Mouse (Mus musculus): ENCODE results near the gene Cacna1d. TPM values are rescaled to one million over a fixed set of nuclear protein-coding genes. Genes with fewer than 3 reads are reported as not detected.

Cacna1d gene
- total RNA-seq, 2 experiments from 2014 or later, result 54.4 to 61.1 TPM

GRCm38 (mm10) chr14:29996000-29996751, 495.1 kb downstream of the Cacna1d start:
- no peak for DNase-seq (ENCODE audit: extremely low spot score in 1 of 2, low spot score in 2 of 2)
- intact Hi-C loops (cut with DNase I), result loop anchor here (10.0 kb wide), 1 partner anchor 489 kb away; no protein-coding TSS in a partner anchor

GRCm38 (mm10) chr14:29994976-29995375, 496.3 kb downstream of the Cacna1d start:
- intact Hi-C loops (cut with DNase I), result loop anchor here (10.0 kb wide), 1 partner anchor 490 kb away; no protein-coding TSS in a partner anchor
- DNase-seq (ENCODE audit: extremely low spot score in 1 of 2, low spot score in 2 of 2), result no peak

Other genes with a start within 250 kb of the Cacna1d start
- 10 to 100 TPM; 17.4 to 18.2 TPM for gene Dcp1a, start 11.9 kb downstream of the Cacna1d start, total RNA-seq (2021)
- 100 to 1,000 TPM; 231 TPM for gene Tkt, start 56.9 kb upstream of the Cacna1d start, total RNA-seq (2021)
- 10 to 100 TPM; 17.1 to 19.4 TPM for gene Prkcd, start 134.8 kb upstream of the Cacna1d start, total RNA-seq (2021)
- 10 to 100 TPM; 11.0 to 12.0 TPM for gene Rft1, start 162.9 kb upstream of the Cacna1d start, total RNA-seq (2021)
- 10 to 100 TPM; 26.7 TPM for gene Sfmbt1, start 223.4 kb upstream of the Cacna1d start, total RNA-seq (2021)

Data from left cerebral cortex, postnatal 10 days (tissue).